Mouse (Mus musculus) cerebellum, adult 9-11 months (tissue): Measurements from ENCODE around the gene Slc6a20b.
"Not testable (repeated sequence)": the region's sequence is repeated elsewhere in the genome, so short reads cannot be mapped to it uniquely, and the experiment has no call there.

ENCODE experiments used
- DNase-seq: peaks from one replicate; pipeline ENCODE4 v3.0.0; 2022

Gene Slc6a20b

GRCm38 (mm10) chr9:123632281-123632680 lies at the start of gene Slc6a20b:
Gene Slc6a20b, minus strand, starts transcription at chr9:123632565.
- DNase-seq: no peak

- no peak for DNase-seq
Measured at GRCm38 (mm10) chr9:123679198-123679597, 46.8 kb upstream of the Slc6a20b start.

GRCm38 (mm10) chr9:123678327-123679105 lies 46.2 kb upstream of the Slc6a20b start, which contains the start of the genes Ccr9 and Slc6a20a:
Gene Ccr9, plus strand, starts transcription at chr9:123678439.
Gene Slc6a20a, minus strand, starts transcription at chr9:123678885.
- DNase-seq: no peak

- DNase-seq: no peak
Measured at GRCm38 (mm10) chr9:123665645-123666044, 33.3 kb upstream of the Slc6a20b start.

GRCm38 (mm10) chr9:123659986-123660676 lies 27.8 kb upstream of the Slc6a20b start:
- DNase-seq: not testable (repeated sequence)

GRCm38 (mm10) chr9:123658981-123659380 lies 26.6 kb upstream of the Slc6a20b start:
- DNase-seq: no peak

GRCm38 (mm10) chr9:123657457-123657856 lies 25.1 kb upstream of the Slc6a20b start:
- DNase-seq: no peak

GRCm38 (mm10) chr9:123651369-123651768 lies 19.0 kb upstream of the Slc6a20b start:
- no peak for DNase-seq

GRCm38 (mm10) chr9:123649785-123650511 lies 17.6 kb upstream of the Slc6a20b start:
- no peak for DNase-seq

- DNase-seq: no peak
Measured at GRCm38 (mm10) chr9:123640106-123640505, 7.7 kb upstream of the Slc6a20b start.

GRCm38 (mm10) chr9:123638668-123639089 lies 6.3 kb upstream of the Slc6a20b start:
- no peak for DNase-seq

GRCm38 (mm10) chr9:123638231-123638630 lies 5.9 kb upstream of the Slc6a20b start:
- no peak for DNase-seq

GRCm38 (mm10) chr9:123636771-123637170 lies 4.4 kb upstream of the Slc6a20b start:
- no peak for DNase-seq

- no peak for DNase-seq
Measured at GRCm38 (mm10) chr9:123632993-123633392, 628 bp upstream of the Slc6a20b start.

GRCm38 (mm10) chr9:123631666-123632065 lies 699 bp downstream of the Slc6a20b start:
- DNase-seq: no peak

- DNase-seq: no peak
Measured at GRCm38 (mm10) chr9:123625821-123626220, 6.5 kb downstream of the Slc6a20b start.

- DNase-seq: no peak
Measured at GRCm38 (mm10) chr9:123624741-123625140, 7.6 kb downstream of the Slc6a20b start.

GRCm38 (mm10) chr9:123620311-123621098 lies 11.9 kb downstream of the Slc6a20b start:
- DNase-seq: no peak

GRCm38 (mm10) chr9:123601529-123601928 lies 30.8 kb downstream of the Slc6a20b start:
- no peak for DNase-seq

- no peak for DNase-seq
Measured at GRCm38 (mm10) chr9:123597376-123597775, 35.0 kb downstream of the Slc6a20b start.

- DNase-seq: no peak
Measured at GRCm38 (mm10) chr9:123596910-123597309, 35.5 kb downstream of the Slc6a20b start.

- DNase-seq: no peak
Measured at GRCm38 (mm10) chr9:123595194-123595593, 37.2 kb downstream of the Slc6a20b start.
